Mouse (Mus musculus): ENCODE measurements around the gene Syde1. TPM values are rescaled to one million over a fixed set of nuclear protein-coding genes. Genes with fewer than 3 reads are reported as not detected.
A peak's percentile ranks its signal among the peaks of the same experiment; 100 is the strongest.
"Not testable (repeated sequence)": the region's sequence is repeated elsewhere in the genome, so short reads cannot be mapped to it uniquely, and the experiment has no call there.

The Syde1 gene
- polyA plus RNA-seq (2014; fragmentation: Nextera tagmentation; extraction: Ambion mirVana): 6.6 and 8.2 TPM in 2 replicates

DNA sequence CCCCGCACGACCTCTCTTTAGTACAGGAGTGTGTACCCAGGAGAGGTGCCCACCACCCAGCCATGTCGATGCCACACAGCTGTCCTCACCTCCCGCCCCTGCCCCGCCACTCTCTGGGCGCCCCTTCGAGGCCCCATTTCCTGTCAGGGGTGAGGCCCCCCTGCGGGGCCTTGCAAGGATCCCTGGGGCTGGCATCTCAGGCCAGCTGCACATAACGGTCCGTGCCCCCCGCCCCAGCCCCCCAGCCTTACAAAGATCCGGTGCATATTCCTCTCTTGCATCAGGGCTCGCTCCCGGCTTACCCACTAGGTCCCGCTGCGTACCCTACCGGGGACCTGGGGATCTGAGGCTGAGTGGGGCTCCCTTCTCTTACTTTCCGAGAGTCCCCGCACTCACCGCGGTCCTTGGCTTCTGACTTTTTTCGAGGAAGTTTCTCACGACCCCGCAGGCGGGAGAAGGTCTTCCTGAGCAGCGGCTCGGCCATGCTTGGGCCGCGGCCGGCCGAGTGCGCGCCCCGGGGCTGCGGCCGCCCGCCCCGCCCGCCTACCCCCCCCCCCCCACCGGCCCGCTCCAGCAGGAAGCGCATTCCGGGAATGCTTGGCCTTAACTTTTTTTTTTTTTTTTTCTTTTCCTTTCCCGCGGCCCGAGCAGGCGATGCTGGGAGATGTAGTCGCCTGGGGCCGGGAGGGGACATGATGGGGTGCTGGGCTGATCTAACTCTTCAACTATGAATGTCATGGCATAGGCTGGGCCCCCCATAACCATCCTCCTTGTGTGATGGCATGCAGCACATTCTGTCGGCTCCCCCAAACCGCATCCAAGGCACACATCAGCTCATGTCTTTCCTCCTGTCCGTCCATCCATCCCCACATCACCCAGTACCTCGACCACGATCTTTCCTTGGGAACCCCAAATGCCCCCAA is at the start of gene Syde1:
Syde1 (minus strand) TSS at position 559 of the 923 bp plus-strand sequence.
- H3K4me2 ChIP-seq: peak within 1 kb of the TSS; percentile 71
- peaks cover 27% of the 10 kb centered on the region for H3K27me3 ChIP-seq (replicated peaks; ENCODE audit: control insufficient read depth, insufficient read depth, low read length)
- H3K4me3 ChIP-seq (ENCODE audit: low read depth, low read length): peak within 1 kb of the TSS; percentile 63
- H3K9ac ChIP-seq (ENCODE audit: low read depth, low read length): peak within 1 kb of the TSS; percentile 66
- peak; percentile 59 for DNase-seq (ENCODE audit: low spot score)
- WGBS: 5% methylated on average over 45 of the region's 54 CpGs
- H3K4me1 ChIP-seq (replicated peaks; ENCODE audit: control insufficient read depth, insufficient read depth, low read length): no peaks in the 10 kb centered on the region
- H3K36me3 ChIP-seq (ENCODE audit: control insufficient read depth, insufficient read depth, low read length): peaks cover 6% of the 10 kb centered on the region; the same call in 1 of the 2 replicates
- H3K9me3 ChIP-seq (ENCODE audit: control insufficient read depth, low read length): no peaks in the 10 kb centered on the region
- peak; percentile 59 for ATAC-seq (replicated peaks; ENCODE audit: low FRiP score)
- H3K27ac ChIP-seq (ENCODE audit: low read depth, low read length): peak within 1 kb of the TSS; percentile 62

DNA sequence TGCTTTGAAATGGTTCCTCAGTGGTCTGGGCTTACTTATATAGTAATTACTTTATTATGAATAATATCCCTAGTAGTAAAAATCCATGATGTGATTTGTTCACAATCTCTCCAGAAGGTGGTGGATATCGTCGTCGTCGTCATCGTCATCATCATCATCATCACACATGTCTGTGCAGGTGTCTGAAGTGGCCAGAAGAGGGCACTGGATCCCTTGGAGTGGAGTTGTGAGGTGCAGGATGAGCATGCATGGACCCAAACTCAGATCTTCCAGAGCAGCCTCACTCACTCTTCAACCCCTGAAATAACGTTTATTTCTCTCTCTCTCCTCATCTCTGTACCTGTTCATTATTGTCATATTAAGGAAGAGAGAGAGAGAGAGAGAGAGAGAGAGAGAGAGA is 40.5 kb upstream of the Syde1 start:
- no peaks in the 10 kb centered on the region for H3K4me1 ChIP-seq (replicated peaks; ENCODE audit: control insufficient read depth, insufficient read depth, low read length)
- no peak overlapping the region for H3K4me2 ChIP-seq
- ATAC-seq (replicated peaks; ENCODE audit: low FRiP score) (no peak), DNase-seq (ENCODE audit: low spot score) (no peak)
- H3K4me3 ChIP-seq (ENCODE audit: low read depth, low read length): no peak overlapping the region
- H3K27ac ChIP-seq (ENCODE audit: low read depth, low read length): no peak overlapping the region
- no peak overlapping the region for H3K9ac ChIP-seq (ENCODE audit: low read depth, low read length)
- WGBS: 25% methylated on average over 6 of the region's 6 CpGs
- H3K36me3 ChIP-seq (ENCODE audit: control insufficient read depth, insufficient read depth, low read length): no peaks in the 10 kb centered on the region
- no peaks in the 10 kb centered on the region for H3K27me3 ChIP-seq (replicated peaks; ENCODE audit: control insufficient read depth, insufficient read depth, low read length)
- H3K9me3 ChIP-seq (ENCODE audit: control insufficient read depth, low read length): no peaks in the 10 kb centered on the region

DNA sequence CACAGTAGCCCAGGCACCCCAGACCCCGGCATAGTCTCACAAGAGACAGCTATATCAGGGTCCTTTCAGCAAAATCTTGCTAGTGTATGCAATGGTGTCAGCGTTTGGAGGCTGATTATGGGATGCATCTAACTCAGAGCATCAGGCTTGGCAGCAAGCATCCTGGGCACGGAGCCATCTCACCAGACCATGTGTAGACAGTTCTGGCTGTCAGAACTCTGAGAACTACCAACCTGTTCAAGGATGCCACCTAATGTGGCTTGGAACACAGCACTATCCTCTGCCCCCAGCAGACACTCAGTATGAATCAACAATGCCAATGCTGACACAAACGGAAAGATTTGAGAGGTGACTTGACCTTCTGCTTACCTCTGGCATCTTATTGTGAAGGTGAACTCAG is 38.4 kb upstream of the Syde1 start:
- WGBS: 74% methylated on average over 4 of the region's 4 CpGs
- Histone ChIP-seq H3K36me3 (ENCODE audit: control insufficient read depth, insufficient read depth, low read length) (no peaks in the 10 kb centered on the region), H3K27ac (ENCODE audit: low read depth, low read length) (no peak overlapping the region), H3K9me3 (ENCODE audit: control insufficient read depth, low read length) (no peaks in the 10 kb centered on the region), H3K27me3 (replicated peaks; ENCODE audit: control insufficient read depth, insufficient read depth, low read length) (no peaks in the 10 kb centered on the region), H3K4me2 (no peak overlapping the region), H3K9ac (ENCODE audit: low read depth, low read length) (no peak overlapping the region), H3K4me3 (ENCODE audit: low read depth, low read length) (no peak overlapping the region), H3K4me1 (replicated peaks; ENCODE audit: control insufficient read depth, insufficient read depth, low read length) (no peaks in the 10 kb centered on the region)
- DNase-seq (ENCODE audit: low spot score) (no peak), ATAC-seq (replicated peaks; ENCODE audit: low FRiP score) (no peak)

DNA sequence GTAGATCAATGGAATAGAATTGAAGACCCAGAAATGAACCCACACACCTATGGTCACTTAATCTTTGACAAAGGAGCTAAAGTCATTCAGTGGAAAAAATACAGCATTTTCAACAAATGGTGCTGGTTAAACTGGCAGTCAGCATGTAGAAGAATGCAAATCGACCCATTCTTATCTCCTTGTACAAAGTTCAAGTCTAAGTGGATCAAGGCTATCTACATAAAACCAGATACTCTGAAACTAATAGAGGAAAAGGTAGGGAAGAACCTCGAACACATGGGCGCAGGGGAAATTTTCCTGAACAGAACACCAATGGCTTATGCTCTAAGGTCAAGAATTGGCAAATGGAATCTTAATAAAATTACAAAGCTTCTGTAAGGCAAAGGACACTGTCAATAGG is 31.4 kb upstream of the Syde1 start:
- H3K9me3 ChIP-seq (ENCODE audit: control insufficient read depth, low read length); H3K27ac ChIP-seq (ENCODE audit: low read depth, low read length); H3K36me3 ChIP-seq (ENCODE audit: control insufficient read depth, insufficient read depth, low read length); H3K4me3 ChIP-seq (ENCODE audit: low read depth, low read length); DNase-seq (ENCODE audit: low spot score); H3K9ac ChIP-seq (ENCODE audit: low read depth, low read length); H3K4me1 ChIP-seq (replicated peaks; ENCODE audit: control insufficient read depth, insufficient read depth, low read length); ATAC-seq (replicated peaks; ENCODE audit: low FRiP score); H3K27me3 ChIP-seq (replicated peaks; ENCODE audit: control insufficient read depth, insufficient read depth, low read length); H3K4me2 ChIP-seq: not testable (repeated sequence)
- 73% methylated on average over 3 of the region's 3 CpGs for WGBS

DNA sequence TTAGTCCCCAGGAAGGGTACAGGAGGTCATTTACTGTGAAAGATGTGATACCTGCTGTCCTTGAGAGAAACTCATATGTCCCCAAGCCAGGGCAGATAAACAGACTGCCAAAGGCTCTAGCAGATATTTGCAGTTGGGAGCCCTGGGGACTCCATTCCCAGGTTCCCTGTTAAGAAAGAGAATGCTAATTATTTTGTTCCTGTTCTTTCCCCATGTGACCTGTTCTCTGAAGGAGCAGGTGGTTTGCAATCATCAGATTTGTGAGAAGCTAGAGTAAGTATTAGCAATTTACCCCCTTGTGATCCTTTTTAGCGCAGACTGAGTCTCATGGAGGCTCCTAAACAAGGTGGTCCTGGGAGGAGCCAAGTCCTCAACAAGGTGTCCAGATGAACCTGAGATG is 26.2 kb upstream of the Syde1 start, which contains the start of gene Olfr1357:
Olfr1357 (minus strand) TSS at position 101 of the 400 bp plus-strand sequence.
- Histone ChIP-seq H3K4me3 (ENCODE audit: low read depth, low read length) (no peak within 1 kb of the TSS), H3K4me1 (replicated peaks; ENCODE audit: control insufficient read depth, insufficient read depth, low read length) (no peaks in the 10 kb centered on the region), H3K9ac (ENCODE audit: low read depth, low read length) (no peak within 1 kb of the TSS), H3K27ac (ENCODE audit: low read depth, low read length) (no peak within 1 kb of the TSS), H3K4me2 (no peak within 1 kb of the TSS), H3K9me3 (ENCODE audit: control insufficient read depth, low read length) (no peaks in the 10 kb centered on the region), H3K27me3 (replicated peaks; ENCODE audit: control insufficient read depth, insufficient read depth, low read length) (no peaks in the 10 kb centered on the region), H3K36me3 (ENCODE audit: control insufficient read depth, insufficient read depth, low read length) (no peaks in the 10 kb centered on the region)
- ATAC-seq (replicated peaks; ENCODE audit: low FRiP score) (no peak), DNase-seq (ENCODE audit: low spot score) (no peak)
- WGBS: 85% methylated on average over 1 of the region's 1 CpGs

DNA sequence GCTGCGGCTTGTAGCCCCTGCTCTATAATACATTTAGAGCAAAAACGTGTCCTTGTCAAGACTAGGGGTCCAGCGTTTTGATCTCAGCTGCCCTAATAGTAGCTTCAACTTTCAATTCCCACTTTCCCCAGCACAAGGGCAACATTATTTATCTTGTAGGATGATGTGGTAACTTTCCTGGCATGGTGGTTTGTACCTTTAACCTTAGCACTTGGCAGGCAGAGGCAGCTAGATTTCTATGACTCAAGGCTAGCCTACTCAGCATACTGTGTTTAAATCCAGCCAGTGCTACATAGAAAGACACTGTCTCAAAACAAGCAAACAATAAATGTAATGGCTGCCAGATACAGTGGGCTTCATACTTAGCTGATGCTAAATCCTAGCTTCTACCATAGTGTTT is 15.8 kb upstream of the Syde1 start:
- WGBS: 63% methylated on average over 3 of the region's 3 CpGs
- Histone ChIP-seq H3K4me3 (ENCODE audit: low read depth, low read length) (no peak overlapping the region), H3K9ac (ENCODE audit: low read depth, low read length) (no peak overlapping the region), H3K4me1 (replicated peaks; ENCODE audit: control insufficient read depth, insufficient read depth, low read length) (no peaks in the 10 kb centered on the region), H3K9me3 (ENCODE audit: control insufficient read depth, low read length) (no peaks in the 10 kb centered on the region), H3K4me2 (no peak overlapping the region), H3K27me3 (replicated peaks; ENCODE audit: control insufficient read depth, insufficient read depth, low read length) (peaks cover 6% of the 10 kb centered on the region), H3K36me3 (ENCODE audit: control insufficient read depth, insufficient read depth, low read length) (no peaks in the 10 kb centered on the region), H3K27ac (ENCODE audit: low read depth, low read length) (no peak overlapping the region)
- no peak for ATAC-seq (replicated peaks; ENCODE audit: low FRiP score)
- DNase-seq (ENCODE audit: low spot score): no peak

DNA sequence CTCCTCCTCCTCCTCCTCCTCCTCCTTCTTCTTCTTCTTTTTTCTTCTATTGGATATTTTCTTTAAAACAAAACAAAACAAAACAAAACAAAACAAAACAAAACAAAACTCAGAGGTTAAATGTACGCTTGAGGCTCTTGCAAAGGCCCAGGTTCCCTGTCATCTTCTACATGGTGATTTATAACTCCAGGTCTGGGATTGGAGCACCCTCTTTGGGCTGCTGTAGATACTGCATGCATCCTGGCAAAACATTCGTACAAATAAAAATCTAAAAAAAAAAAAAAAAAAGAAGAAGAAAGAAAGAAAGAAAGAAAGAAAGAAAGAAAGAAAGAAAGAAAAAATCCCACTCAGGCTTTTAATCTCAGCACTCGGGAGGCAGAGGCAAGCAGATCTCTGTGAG is 13.3 kb upstream of the Syde1 start:
- whole genome bisulfite sequencing: 43% methylated on average over 3 of the region's 3 CpGs

DNA sequence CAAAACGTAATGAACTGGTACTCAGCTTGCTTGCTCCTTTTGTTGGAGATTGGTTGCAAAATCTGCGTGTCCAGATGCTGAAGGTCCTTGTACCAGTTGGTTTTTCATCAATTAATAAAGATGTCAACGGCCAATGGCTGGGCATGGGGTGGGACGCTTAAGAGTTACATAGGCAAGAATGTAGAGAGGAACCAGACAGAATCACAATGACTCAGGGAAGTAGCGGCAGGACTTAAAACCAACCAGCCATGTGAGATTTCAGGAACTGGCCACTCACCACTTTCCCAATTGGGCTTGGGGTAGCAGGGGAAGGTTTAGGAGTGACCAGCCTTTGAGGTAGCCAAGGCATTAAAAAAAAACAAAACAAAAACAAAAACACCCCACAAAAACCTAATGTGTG is 8.1 kb upstream of the Syde1 start:
- no peaks in the 10 kb centered on the region for H3K4me1 ChIP-seq (replicated peaks; ENCODE audit: control insufficient read depth, insufficient read depth, low read length)
- H3K9ac ChIP-seq (ENCODE audit: low read depth, low read length): no peak overlapping the region
- ATAC-seq (replicated peaks; ENCODE audit: low FRiP score) (no peak), DNase-seq (ENCODE audit: low spot score) (no peak)
- H3K9me3 ChIP-seq (ENCODE audit: control insufficient read depth, low read length): no peaks in the 10 kb centered on the region
- H3K27ac ChIP-seq (ENCODE audit: low read depth, low read length): no peak overlapping the region
- H3K4me2 ChIP-seq: no peak overlapping the region
- H3K27me3 ChIP-seq (replicated peaks; ENCODE audit: control insufficient read depth, insufficient read depth, low read length): no peaks in the 10 kb centered on the region; the same call in none of the 2 replicates
- no peaks in the 10 kb centered on the region for H3K36me3 ChIP-seq (ENCODE audit: control insufficient read depth, insufficient read depth, low read length)
- no peak overlapping the region for H3K4me3 ChIP-seq (ENCODE audit: low read depth, low read length)
- 73% methylated on average over 5 of the region's 5 CpGs for WGBS

More for the DNA sequence above, 13.3 kb upstream of the Syde1 start:
- H3K4me1 ChIP-seq (replicated peaks; ENCODE audit: control insufficient read depth, insufficient read depth, low read length): no peaks in the 10 kb centered on the region
- DNase-seq (ENCODE audit: low spot score) (no peak), ATAC-seq (replicated peaks; ENCODE audit: low FRiP score) (no peak)
- H3K27me3 ChIP-seq (replicated peaks; ENCODE audit: control insufficient read depth, insufficient read depth, low read length): peaks cover 6% of the 10 kb centered on the region
- H3K4me2 ChIP-seq: no peak overlapping the region
- no peaks in the 10 kb centered on the region for H3K36me3 ChIP-seq (ENCODE audit: control insufficient read depth, insufficient read depth, low read length)
- no peaks in the 10 kb centered on the region for H3K9me3 ChIP-seq (ENCODE audit: control insufficient read depth, low read length)
- H3K4me3 ChIP-seq (ENCODE audit: low read depth, low read length): no peak overlapping the region
- H3K9ac ChIP-seq (ENCODE audit: low read depth, low read length): no peak overlapping the region
- no peak overlapping the region for H3K27ac ChIP-seq (ENCODE audit: low read depth, low read length)

DNA sequence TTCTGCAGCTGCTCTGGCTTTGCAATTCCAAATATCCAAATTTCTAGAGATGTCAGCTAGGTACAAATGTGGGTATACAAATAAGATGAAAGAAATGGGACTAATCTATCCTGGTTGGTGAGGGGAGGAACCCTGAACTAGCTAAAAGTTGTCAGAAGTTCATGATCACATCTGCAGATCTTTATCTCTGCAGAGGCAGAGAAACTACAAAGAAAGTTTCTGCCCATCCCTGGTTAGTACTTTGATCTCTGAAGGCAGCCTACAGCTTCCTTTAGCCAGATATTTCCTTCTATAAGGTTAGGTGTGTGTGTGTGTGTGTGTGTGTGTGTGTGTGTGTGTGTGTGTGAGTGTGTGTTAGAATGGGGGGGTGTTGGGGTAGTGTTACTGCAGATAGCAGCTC is 2.8 kb upstream of the Syde1 start:
- ATAC-seq (replicated peaks; ENCODE audit: low FRiP score): no peak
- Histone ChIP-seq H3K9ac (ENCODE audit: low read depth, low read length) (no peak overlapping the region), H3K9me3 (ENCODE audit: control insufficient read depth, low read length) (no peaks in the 10 kb centered on the region), H3K27me3 (replicated peaks; ENCODE audit: control insufficient read depth, insufficient read depth, low read length) (peaks cover 27% of the 10 kb centered on the region), H3K4me1 (replicated peaks; ENCODE audit: control insufficient read depth, insufficient read depth, low read length) (no peaks in the 10 kb centered on the region), H3K4me3 (ENCODE audit: low read depth, low read length) (no peak overlapping the region), H3K36me3 (ENCODE audit: control insufficient read depth, insufficient read depth, low read length) (no peaks in the 10 kb centered on the region), H3K4me2 (no peak overlapping the region), H3K27ac (ENCODE audit: low read depth, low read length) (no peak overlapping the region)
- DNase-seq (ENCODE audit: low spot score): no peak

Measured in liver, embryonic 11.5 days (tissue).